Mouse (Mus musculus): Measurements from ENCODE around the gene Fgfr2. TPM values are rescaled to one million over a fixed set of nuclear protein-coding genes. Genes with fewer than 3 reads are reported as not detected.

Gene Fgfr2
- total RNA-seq, 1 experiment: 37.5 TPM

DNA sequence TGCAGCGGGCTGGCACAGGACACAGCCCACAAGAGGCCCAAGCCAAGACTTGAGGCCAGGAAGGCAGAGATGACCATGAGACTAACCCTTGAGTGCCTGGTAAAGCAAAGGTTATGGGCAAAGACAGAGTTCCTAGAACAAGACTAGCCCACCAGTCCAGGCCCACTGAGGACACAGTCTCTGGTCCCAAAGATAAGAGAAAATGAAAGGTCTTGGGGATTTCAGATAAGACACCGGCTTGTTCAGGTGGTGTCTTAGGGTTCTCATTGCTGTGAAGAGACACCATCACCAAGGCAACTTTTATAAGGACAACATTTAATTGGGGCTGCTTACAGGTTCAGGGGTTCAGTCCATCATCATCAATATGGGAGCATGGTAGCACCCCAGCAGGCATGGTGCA, 779.2 kb downstream of the Fgfr2 start:
- Histone ChIP-seq H3K9me3 (ENCODE audit: control insufficient read depth, insufficient read depth, low read depth, low read length) (no peaks in the 10 kb centered on the region), H3K27ac (ENCODE audit: insufficient read depth, low read depth, low read length, poor library complexity, severe bottlenecking) (no peak overlapping the region), H3K9ac (ENCODE audit: insufficient read depth, low read depth, low read length, poor library complexity, severe bottlenecking) (no peak overlapping the region), H3K4me3 (ENCODE audit: insufficient read depth in 1 of 2, low read depth in 1 of 2, low read length in 2 of 2, poor library complexity in 1 of 2, severe bottlenecking in 1 of 2) (no peak overlapping the region), H3K4me1 (ENCODE audit: control insufficient read depth in 2 of 2, insufficient read depth in 2 of 2, low read length in 2 of 2, poor library complexity in 1 of 2) (peaks cover 2 to 5% of the 10 kb centered on the region in 2 experiments; a peak in 1 of 4 replicates), H3K36me3 (ENCODE audit: control insufficient read depth, insufficient read depth, low read length, poor library complexity, severe bottlenecking) (no peaks in the 10 kb centered on the region)
- TF ChIP-seq HCFC1 (IDR thresholded peaks at IDR 0.05; ENCODE audit: borderline replicate concordance, insufficient read depth, low read length): no peak
- no peak for DNase-seq (ENCODE audit: low read depth, low spot score)
- in situ Hi-C loops (cut with MboI; ENCODE audit: low sequenced_read_pairs in 2 of 2, unreplicated experiment in 2 of 2): no loop called here

GRCm38 (mm10) chr7:132343146-132343545, 780.0 kb downstream of the Fgfr2 start:
- Histone ChIP-seq H3K4me3 (ENCODE audit: insufficient read depth in 1 of 2, low read depth in 1 of 2, low read length in 2 of 2, poor library complexity in 1 of 2, severe bottlenecking in 1 of 2) (no peak overlapping the region), H3K9me3 (ENCODE audit: control insufficient read depth, insufficient read depth, low read depth, low read length) (no peaks in the 10 kb centered on the region), H3K4me1 (ENCODE audit: control insufficient read depth in 2 of 2, insufficient read depth in 2 of 2, low read length in 2 of 2, poor library complexity in 1 of 2) (peaks cover 2 to 5% of the 10 kb centered on the region in 2 experiments; a peak in 1 of 4 replicates), H3K27ac (ENCODE audit: insufficient read depth, low read depth, low read length, poor library complexity, severe bottlenecking) (no peak overlapping the region), H3K36me3 (ENCODE audit: control insufficient read depth, insufficient read depth, low read length, poor library complexity, severe bottlenecking) (no peaks in the 10 kb centered on the region), H3K9ac (ENCODE audit: insufficient read depth, low read depth, low read length, poor library complexity, severe bottlenecking) (no peak overlapping the region)
- TF ChIP-seq HCFC1 (IDR thresholded peaks at IDR 0.05; ENCODE audit: borderline replicate concordance, insufficient read depth, low read length) (no peak), CHD2 (IDR thresholded peaks at IDR 0.05; ENCODE audit: low read depth, low read length) (no peak), ZC3H11A (IDR thresholded peaks at IDR 0.05; ENCODE audit: borderline replicate concordance, low read depth, low read length) (no peak), MAFK (IDR thresholded peaks at IDR 0.05; ENCODE audit: insufficient read depth, low read depth, low read length) (no peak), ZNF384 (IDR thresholded peaks at IDR 0.05; ENCODE audit: low read depth, low read length) (no peak)
- no peak for DNase-seq (ENCODE audit: low read depth, low spot score)
- in situ Hi-C loops (cut with MboI; ENCODE audit: low sequenced_read_pairs in 2 of 2, unreplicated experiment in 2 of 2): no loop called here

DNA sequence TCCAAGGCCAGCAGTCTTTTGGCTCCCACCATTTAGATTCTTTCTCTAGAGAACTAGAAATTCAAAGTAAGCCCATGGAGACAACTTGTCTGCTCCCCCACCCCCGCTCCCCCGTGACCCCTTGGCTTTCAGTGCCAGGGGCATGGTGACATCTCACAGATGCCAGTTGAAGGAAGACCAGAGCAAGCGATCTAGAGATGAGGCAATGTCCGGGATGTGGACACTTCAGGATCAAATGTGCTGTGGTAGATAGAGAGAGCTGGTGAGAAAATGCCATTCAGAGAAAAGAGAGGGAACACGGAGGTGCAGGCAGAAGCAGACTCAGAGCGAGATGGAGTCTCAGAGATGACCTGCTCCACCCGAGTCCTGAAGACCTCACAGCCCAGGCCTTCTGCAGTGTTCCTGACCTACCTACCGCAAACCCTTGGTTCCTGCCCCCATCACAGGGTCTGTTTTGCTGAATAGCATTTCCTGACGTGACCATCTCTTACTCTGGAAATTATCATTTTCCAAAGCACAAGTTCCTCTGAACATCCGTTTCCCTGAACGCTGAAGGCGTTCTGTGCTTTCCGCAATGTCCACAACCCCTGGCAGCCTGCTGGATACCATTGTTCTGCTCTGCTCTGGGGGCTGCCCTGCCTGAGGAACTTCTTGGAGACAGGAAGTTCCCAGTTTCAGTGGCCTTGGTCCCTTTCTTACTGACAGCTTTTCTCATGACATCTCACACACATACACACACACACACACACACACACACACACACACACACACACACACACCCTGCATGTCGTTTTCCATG, 783.9 kb downstream of the Fgfr2 start:
- TF ChIP-seq ZNF384 (IDR thresholded peaks at IDR 0.05; ENCODE audit: low read depth, low read length): no peak
- TF ChIP-seq ZC3H11A (IDR thresholded peaks at IDR 0.05; ENCODE audit: borderline replicate concordance, low read depth, low read length): no peak
- TF ChIP-seq HCFC1 (IDR thresholded peaks at IDR 0.05; ENCODE audit: borderline replicate concordance, insufficient read depth, low read length): no peak
- TF ChIP-seq CHD2 (IDR thresholded peaks at IDR 0.05; ENCODE audit: low read depth, low read length): no peak
- TF ChIP-seq MAFK (IDR thresholded peaks at IDR 0.05; ENCODE audit: insufficient read depth, low read depth, low read length): no peak
- Histone ChIP-seq H3K4me1 (ENCODE audit: control insufficient read depth in 2 of 2, insufficient read depth in 2 of 2, low read length in 2 of 2, poor library complexity in 1 of 2) (peaks cover 2 to 5% of the 10 kb centered on the region in 2 experiments; a peak in 1 of 4 replicates), H3K9me3 (ENCODE audit: control insufficient read depth, insufficient read depth, low read depth, low read length) (no peaks in the 10 kb centered on the region), H3K4me3 (ENCODE audit: insufficient read depth in 1 of 2, low read depth in 1 of 2, low read length in 2 of 2, poor library complexity in 1 of 2, severe bottlenecking in 1 of 2) (no peak overlapping the region), H3K27ac (ENCODE audit: insufficient read depth, low read depth, low read length, poor library complexity, severe bottlenecking) (no peak overlapping the region), H3K9ac (ENCODE audit: insufficient read depth, low read depth, low read length, poor library complexity, severe bottlenecking) (no peak overlapping the region), H3K36me3 (ENCODE audit: control insufficient read depth, insufficient read depth, low read length, poor library complexity, severe bottlenecking) (no peaks in the 10 kb centered on the region)
- DNase-seq (ENCODE audit: low read depth, low spot score): no peak
- in situ Hi-C loops (cut with MboI; ENCODE audit: low sequenced_read_pairs in 2 of 2, unreplicated experiment in 2 of 2): no loop called here

- Histone ChIP-seq H3K4me3 (ENCODE audit: insufficient read depth in 1 of 2, low read depth in 1 of 2, low read length in 2 of 2, poor library complexity in 1 of 2, severe bottlenecking in 1 of 2) (no peak overlapping the region), H3K27ac (ENCODE audit: insufficient read depth, low read depth, low read length, poor library complexity, severe bottlenecking) (no peak overlapping the region), H3K9ac (ENCODE audit: insufficient read depth, low read depth, low read length, poor library complexity, severe bottlenecking) (no peak overlapping the region), H3K4me1 (ENCODE audit: control insufficient read depth in 2 of 2, insufficient read depth in 2 of 2, low read length in 2 of 2, poor library complexity in 1 of 2) (peaks cover 2 to 3% of the 10 kb centered on the region in 2 experiments; a peak in 1 of 4 replicates), H3K9me3 (ENCODE audit: control insufficient read depth, insufficient read depth, low read depth, low read length) (no peaks in the 10 kb centered on the region), H3K36me3 (ENCODE audit: control insufficient read depth, insufficient read depth, low read length, poor library complexity, severe bottlenecking) (no peaks in the 10 kb centered on the region)
- TF ChIP-seq HCFC1 (IDR thresholded peaks at IDR 0.05; ENCODE audit: borderline replicate concordance, insufficient read depth, low read length): no peak
- no peak for TF ChIP-seq ZNF384 (IDR thresholded peaks at IDR 0.05; ENCODE audit: low read depth, low read length)
- no peak for TF ChIP-seq ZC3H11A (IDR thresholded peaks at IDR 0.05; ENCODE audit: borderline replicate concordance, low read depth, low read length)
- TF ChIP-seq MAFK (IDR thresholded peaks at IDR 0.05; ENCODE audit: insufficient read depth, low read depth, low read length): no peak
- no peak for TF ChIP-seq CHD2 (IDR thresholded peaks at IDR 0.05; ENCODE audit: low read depth, low read length)
- no peak for DNase-seq (ENCODE audit: low read depth, low spot score)
- in situ Hi-C loops (cut with MboI; ENCODE audit: low sequenced_read_pairs in 2 of 2, unreplicated experiment in 2 of 2): no loop called here
These were observed 784.8 kb downstream of the Fgfr2 start for GRCm38 (mm10) chr7:132338350-132338749.
